Mouse (Mus musculus) layer of hippocampus, adult 6 months (tissue): ENCODE data around the gene 4930550C14Rik. TPM values are rescaled to one million over a fixed set of nuclear protein-coding genes. Genes with fewer than 3 reads are reported as not detected.

Source experiments
- long read RNA-seq, 2 experiments: library from polyadenylated mRNA; unstranded; transcript quantifications; one replicate each; pipeline ENCODE4 v2.0.0; 2019 to 2020
- microRNA-seq: library from miRNA; unstranded; fragments of <30 nt; microRNA quantifications from one replicate; pipeline ENCODE4 v1.2.0, GENCODE M21; 2020
- polyA plus RNA-seq: library from polyadenylated mRNA; unstranded; fragments of <200 nt; fragmentation: Nextera tagmentation; gene quantifications from 2 replicates; pipeline ENCODE4 v1.2.3, GENCODE M21; 2021

Gene 4930550C14Rik
- polyA plus RNA-seq: 0.31 and 0.53 TPM in 2 replicates
- long read RNA-seq, experiment 1: 0 reads
- long read RNA-seq, experiment 2, partial matches to known transcripts: 0 of 2 reads
- long read RNA-seq, experiment 2, other reads (novel, unspliced or antisense): 2 of 2 reads

GRCm38 (mm10) chr9:53402291-53402711 lies at the start of gene 4930550C14Rik:
Gene 4930550C14Rik, plus strand, starts transcription at chr9:53402325.

GRCm38 (mm10) chr9:53383951-53384866 lies 17.9 kb upstream of the 4930550C14Rik start, which contains the start of gene Kdelc2:
Gene Kdelc2, plus strand, starts transcription at chr9:53384025.

Small RNA genes lying within 50 kb of the gene (microRNA-seq; reads per million reads assigned to microRNA genes)
- not detected for gene Mir130c

Other genes with a start within 250 kb of the 4930550C14Rik start
- 9.0 and 10.1 TPM in 2 replicates for gene Ddx10, start 154.3 kb upstream of the 4930550C14Rik start, polyA plus RNA-seq
- 1.5 and 1.8 TPM in 2 replicates for gene Exph5, start 100.7 kb upstream of the 4930550C14Rik start, polyA plus RNA-seq
- gene Kdelc2, start 18.3 kb upstream of the 4930550C14Rik start, polyA plus RNA-seq: 3.0 and 3.4 TPM in 2 replicates
- 3.4 and 4.3 TPM in 2 replicates for gene Atm, start 134.4 kb downstream of the 4930550C14Rik start, polyA plus RNA-seq
- 5.8 and 6.6 TPM in 2 replicates for gene Npat, start 134.7 kb downstream of the 4930550C14Rik start, polyA plus RNA-seq
- 58.9 and 61.5 TPM in 2 replicates for gene Acat1, start 208.1 kb downstream of the 4930550C14Rik start, polyA plus RNA-seq